Mouse (Mus musculus) lung, postnatal 0 days (tissue): Measurements from ENCODE around the gene Scnn1b. TPM values are rescaled to one million over a fixed set of nuclear protein-coding genes. Genes with fewer than 3 reads are reported as not detected.
A peak's percentile ranks its signal among the peaks of the same experiment; 100 is the strongest.

Source experiments
- ATAC-seq: fragments of 200-750 bp; cut with Nextera tagmentation; 2 replicates; pipeline ENCODE4 v1.8.0; 2017; ENCODE audit warnings: moderate library complexity
- DNase-seq: peaks from one replicate; pipeline ENCODE4 v3.0.0-alpha.2; 2016; ENCODE audit warnings: low spot score
- H3K27ac ChIP-seq: fragments of 300-500 bp; sonication (generic); 2 replicates; pipeline ENCODE4 v1.5.1; 2014; ENCODE audit warnings: antibody characterized with exemption, mild to moderate bottlenecking, low read length, mixed read lengths
- H3K27me3 ChIP-seq: fragments of 300-500 bp; sonication (generic); replicated peaks from 2 replicates; pipeline ENCODE4 v1.6.1; 2014; ENCODE audit warnings: low read length, mixed read lengths; ENCODE audit not compliant: insufficient read depth
- H3K36me3 ChIP-seq: fragments of 300-500 bp; sonication (generic); 2 replicates; pipeline ENCODE4 v1.6.1; 2014; ENCODE audit warnings: low read length, mixed read lengths; ENCODE audit not compliant: insufficient read depth
- H3K4me1 ChIP-seq: fragments of 300-500 bp; sonication (generic); 2 replicates; pipeline ENCODE4 v1.6.1; 2014; ENCODE audit warnings: antibody characterized with exemption, low read depth, low read length, mixed read lengths; ENCODE audit not compliant: insufficient read depth
- H3K4me2 ChIP-seq: fragments of 300-500 bp; sonication (generic); replicated peaks from 2 replicates; pipeline ENCODE4 v1.6.1; 2014; ENCODE audit warnings: low read depth, mild to moderate bottlenecking, low read length, moderate library complexity, mixed read lengths
- H3K4me3 ChIP-seq: fragments of 300-500 bp; sonication (generic); 2 replicates; pipeline ENCODE4 v1.5.1; 2014; ENCODE audit warnings: low read depth, low read length
- H3K9ac ChIP-seq: fragments of 300-500 bp; sonication (generic); replicated peaks from 2 replicates; pipeline ENCODE4 v1.6.1; 2014; ENCODE audit warnings: low read depth, mild to moderate bottlenecking
- H3K9me3 ChIP-seq: fragments of 300-500 bp; sonication (generic); 2 replicates; pipeline ENCODE4 v1.6.1; 2016; ENCODE audit warnings: low read length, mixed read lengths
- CTCF ChIP-seq: IDR thresholded peaks from 2 replicates; pipeline ENCODE4 v1.5.1; 2016; ENCODE audit warnings: antibody characterized with exemption, mild to moderate bottlenecking
- EP300 ChIP-seq: IDR thresholded peaks from 2 replicates; pipeline ENCODE4 v1.6.1; 2016; ENCODE audit warnings: antibody characterized with exemption, mild to moderate bottlenecking, control low read depth
- WGBS: fragments of 180-500 bp; shearing (Covaris S2); extraction: QIAGEN DNeasy Blood & Tissue Kit; methylation state at CpG from one replicate; pipeline ENCODE4 v1.1.7; 2014; 5-methylcytosine and 5-hydroxymethylcytosine counted together
- polyA plus RNA-seq: library from polyadenylated mRNA; unstranded; fragments of >200 nt; fragmentation: Nextera tagmentation; extraction: Ambion mirVana; gene quantifications from 2 replicates; pipeline ENCODE4 v1.2.1, GENCODE M21; 2015

Gene Scnn1b
- polyA plus RNA-seq, 1 experiment from 2014 or later = 79.1 TPM

GRCm38 (mm10) chr7:121873998-121874397 is 9.2 kb downstream of the Scnn1b start:
- Histone ChIP-seq H3K9me3 (no peaks in the 10 kb centered on the region), H3K4me3 (no peak overlapping the region), H3K9ac (no peak overlapping the region), H3K27ac (peak overlapping the region; percentile 28; the same call in 1 of the 2 replicates), H3K4me2 (no peak overlapping the region), H3K4me1 (no peaks in the 10 kb centered on the region; the same call in 1 of the 2 replicates), H3K36me3 (no peaks in the 10 kb centered on the region), H3K27me3 (no peaks in the 10 kb centered on the region)
- peak; percentile 61 for DNase-seq
- peak; percentile 71 for ATAC-seq
- TF ChIP-seq EP300 (0 out of 2 replicates have a peak, but pooled peaks have one; percentile 13), CTCF (no peak)
- 25% methylated on average over 3 of the region's 3 CpGs for WGBS

GRCm38 (mm10) chr7:121874784-121875183 is 9.9 kb downstream of the Scnn1b start:
- ATAC-seq (no peak), DNase-seq (no peak)
- no peaks in the 10 kb centered on the region; the same call in 1 of the 2 replicates for H3K4me1 ChIP-seq
- no peaks in the 10 kb centered on the region for H3K36me3 ChIP-seq
- no peaks in the 10 kb centered on the region for H3K9me3 ChIP-seq
- H3K27ac ChIP-seq = no peak overlapping the region
- no peak overlapping the region for H3K9ac ChIP-seq
- no peak overlapping the region for H3K4me3 ChIP-seq
- 76% methylated on average over 7 of the region's 7 CpGs for WGBS
- no peaks in the 10 kb centered on the region for H3K27me3 ChIP-seq
- no peak overlapping the region for H3K4me2 ChIP-seq
- TF ChIP-seq CTCF (no peak), EP300 (no peak)

GRCm38 (mm10) chr7:121880246-121880645 is 15.4 kb downstream of the Scnn1b start:
- DNase-seq (peak; percentile 81), ATAC-seq (peak; percentile 90)
- WGBS = 59% methylated on average over 4 of the region's 4 CpGs
- Histone ChIP-seq H3K4me2 (peak overlapping the region; percentile 31; the same call in 1 of the 2 replicates), H3K4me1 (no peaks in the 10 kb centered on the region), H3K36me3 (no peaks in the 10 kb centered on the region), H3K9ac (no peak overlapping the region), H3K9me3 (no peaks in the 10 kb centered on the region), H3K27ac (peak overlapping the region; percentile 80), H3K27me3 (no peaks in the 10 kb centered on the region), H3K4me3 (no peak overlapping the region)
- TF ChIP-seq EP300 (peak; percentile 92), CTCF (no peak)

- no peaks in the 10 kb centered on the region for H3K27me3 ChIP-seq
- H3K36me3 ChIP-seq = no peaks in the 10 kb centered on the region
- H3K4me1 ChIP-seq = no peaks in the 10 kb centered on the region
- no peaks in the 10 kb centered on the region for H3K9me3 ChIP-seq
- H3K9ac ChIP-seq = no peak overlapping the region
- no peak overlapping the region for H3K4me2 ChIP-seq
- no peak overlapping the region for H3K4me3 ChIP-seq
- WGBS = 82% methylated on average over 13 of the region's 13 CpGs
- TF ChIP-seq CTCF (no peak), EP300 (no peak)
- ATAC-seq (no peak), DNase-seq (no peak)
- H3K27ac ChIP-seq = no peak overlapping the region
These were observed 26.0 kb downstream of the Scnn1b start for GRCm38 (mm10) chr7:121890636-121891360.

- peak; percentile 86 for ATAC-seq
- Histone ChIP-seq H3K9me3 (no peaks in the 10 kb centered on the region), H3K36me3 (no peaks in the 10 kb centered on the region), H3K27ac (0 out of 2 replicates have a peak overlapping the region, but pooled peaks have one; percentile 38), H3K9ac (no peak overlapping the region), H3K4me1 (no peaks in the 10 kb centered on the region), H3K27me3 (no peaks in the 10 kb centered on the region), H3K4me3 (no peak overlapping the region), H3K4me2 (no peak overlapping the region)
- no peak for DNase-seq
- WGBS = 41% methylated on average over 6 of the region's 6 CpGs
- TF ChIP-seq CTCF (no peak), EP300 (peak; percentile 77)
These were observed 31.9 kb downstream of the Scnn1b start for GRCm38 (mm10) chr7:121896689-121897088.

- no peak overlapping the region for H3K4me3 ChIP-seq
- H3K27ac ChIP-seq = no peak overlapping the region
- WGBS = 6% methylated on average over 14 of the region's 14 CpGs
- H3K4me2 ChIP-seq = no peak overlapping the region
- TF ChIP-seq EP300 (no peak), CTCF (peak; percentile 76)
- no peaks in the 10 kb centered on the region for H3K4me1 ChIP-seq
- H3K36me3 ChIP-seq = no peaks in the 10 kb centered on the region
- H3K27me3 ChIP-seq = no peaks in the 10 kb centered on the region
- H3K9ac ChIP-seq = no peak overlapping the region
- ATAC-seq = no peak
- DNase-seq = peak; percentile 49
- H3K9me3 ChIP-seq = no peaks in the 10 kb centered on the region
These were observed 34.5 kb downstream of the Scnn1b start for GRCm38 (mm10) chr7:121899311-121899710.
